Mouse (Mus musculus) layer of hippocampus, adult 9-11 months (tissue): Measurements from ENCODE around the gene Sh3bp2.
A peak's percentile ranks its signal among the peaks of the same experiment; 100 is the strongest.

Source experiments
- DNase-seq: peaks from one replicate; pipeline ENCODE4 v3.0.0; 2022

The Sh3bp2 gene

GRCm38 (mm10) chr5:34525663-34526476 lies at the start of gene Sh3bp2:
TSS of gene Sh3bp2 (plus strand) at chr5:34525838.
- DNase-seq: peak; percentile 92

GRCm38 (mm10) chr5:34480926-34481325 lies 44.7 kb upstream of the Sh3bp2 start:
- no peak for DNase-seq

GRCm38 (mm10) chr5:34485731-34486130 lies 39.9 kb upstream of the Sh3bp2 start:
- no peak for DNase-seq

GRCm38 (mm10) chr5:34487320-34488090 lies 38.1 kb upstream of the Sh3bp2 start:
- DNase-seq: peak; percentile 67

GRCm38 (mm10) chr5:34488741-34489417 lies 36.8 kb upstream of the Sh3bp2 start:
- no peak for DNase-seq

GRCm38 (mm10) chr5:34489418-34489787 lies 36.2 kb upstream of the Sh3bp2 start:
- DNase-seq: no peak

GRCm38 (mm10) chr5:34496745-34497144 lies 28.9 kb upstream of the Sh3bp2 start:
- DNase-seq: no peak

- DNase-seq: no peak
Observed at GRCm38 (mm10) chr5:34500886-34501285, 24.8 kb upstream of the Sh3bp2 start.

GRCm38 (mm10) chr5:34501588-34501987 lies 24.1 kb upstream of the Sh3bp2 start:
- no peak for DNase-seq

GRCm38 (mm10) chr5:34502411-34502810 lies 23.2 kb upstream of the Sh3bp2 start:
- peak; percentile 67 for DNase-seq

- DNase-seq: no peak
Observed at GRCm38 (mm10) chr5:34502821-34503220, 22.8 kb upstream of the Sh3bp2 start.

- no peak for DNase-seq
Observed at GRCm38 (mm10) chr5:34512486-34512885, 13.2 kb upstream of the Sh3bp2 start.

GRCm38 (mm10) chr5:34513466-34514217 lies 12.0 kb upstream of the Sh3bp2 start, which contains the start of gene Tnip2:
TSS of gene Tnip2 (minus strand) at chr5:34513991.
- peak; percentile 96 for DNase-seq

- no peak for DNase-seq
Observed at GRCm38 (mm10) chr5:34514218-34514566, 11.4 kb upstream of the Sh3bp2 start.

GRCm38 (mm10) chr5:34515096-34515495 lies 10.5 kb upstream of the Sh3bp2 start:
- no peak for DNase-seq

- DNase-seq: peak; percentile 80
Observed at GRCm38 (mm10) chr5:34517913-34518312, 7.7 kb upstream of the Sh3bp2 start.

- peak; percentile 70 for DNase-seq
Observed at GRCm38 (mm10) chr5:34519389-34519910, 6.2 kb upstream of the Sh3bp2 start.

GRCm38 (mm10) chr5:34520458-34521209 lies 5.0 kb upstream of the Sh3bp2 start:
- peak; percentile 87 for DNase-seq

- DNase-seq: no peak
Observed at GRCm38 (mm10) chr5:34521337-34521736, 4.3 kb upstream of the Sh3bp2 start.

- DNase-seq: no peak
Observed at GRCm38 (mm10) chr5:34523958-34524485, 1.6 kb upstream of the Sh3bp2 start.

GRCm38 (mm10) chr5:34524511-34524910 lies 1.1 kb upstream of the Sh3bp2 start:
- no peak for DNase-seq

GRCm38 (mm10) chr5:34526477-34526775 lies 788 bp downstream of the Sh3bp2 start:
- DNase-seq: no peak
